Mouse (Mus musculus) intestine, embryonic 16.5 days (tissue): ENCODE measurements at regions not wholly inside any gene's neighbourhood (a gene's known extent, or its start where the extent isn't known, plus 50 kb on each side); places are given as distances from the start of the nearest gene placed in this dataset.

Experiments
- ATAC-seq: fragments of 200-750 bp; cut with Nextera tagmentation; 2 replicates; pipeline ENCODE4 v1.8.0; 2017; ENCODE audit warnings: moderate TSS enrichment, moderate library complexity
- H3K27ac ChIP-seq: fragments of 300-500 bp; sonication (generic); 2 replicates; pipeline ENCODE4 v1.5.1; 2014; ENCODE audit warnings: mild to moderate bottlenecking, low read length
- H3K27me3 ChIP-seq: fragments of 300-500 bp; sonication (generic); replicated peaks from 2 replicates; pipeline ENCODE4 v1.6.1; 2014; ENCODE audit warnings: low read length, control low read depth, mixed read lengths; ENCODE audit not compliant: control insufficient read depth, insufficient read depth
- H3K36me3 ChIP-seq: fragments of 300-500 bp; sonication (generic); 2 replicates; pipeline ENCODE4 v1.6.1; 2014; ENCODE audit warnings: low read length, control low read depth; ENCODE audit not compliant: control insufficient read depth, insufficient read depth
- H3K4me1 ChIP-seq: fragments of 300-500 bp; sonication (generic); 2 replicates; pipeline ENCODE4 v1.6.1; 2014; ENCODE audit warnings: low read length, control low read depth, mixed read lengths; ENCODE audit not compliant: control insufficient read depth, insufficient read depth
- H3K4me2 ChIP-seq: fragments of 300-500 bp; sonication (generic); 2 replicates; pipeline ENCODE4 v1.6.1; 2014; ENCODE audit warnings: low read depth, low read length, control low read depth
- H3K4me3 ChIP-seq: fragments of 300-500 bp; sonication (generic); 2 replicates; pipeline ENCODE4 v1.5.1; 2014; ENCODE audit warnings: mild to moderate bottlenecking, low read length
- H3K9ac ChIP-seq: fragments of 300-500 bp; sonication (generic); 2 replicates; pipeline ENCODE4 v1.6.1; 2014; ENCODE audit warnings: low read depth, low read length
- H3K9me3 ChIP-seq: fragments of 300-500 bp; sonication (generic); 2 replicates; pipeline ENCODE4 v1.6.1; 2016; ENCODE audit warnings: low read length, control low read depth; ENCODE audit not compliant: control insufficient read depth
- WGBS: fragments of 180-500 bp; shearing (Covaris S2); extraction: QIAGEN DNeasy Blood & Tissue Kit; methylation state at CpG from one replicate; pipeline ENCODE4 v1.1.7; 2014; 5-methylcytosine and 5-hydroxymethylcytosine counted together

DNA sequence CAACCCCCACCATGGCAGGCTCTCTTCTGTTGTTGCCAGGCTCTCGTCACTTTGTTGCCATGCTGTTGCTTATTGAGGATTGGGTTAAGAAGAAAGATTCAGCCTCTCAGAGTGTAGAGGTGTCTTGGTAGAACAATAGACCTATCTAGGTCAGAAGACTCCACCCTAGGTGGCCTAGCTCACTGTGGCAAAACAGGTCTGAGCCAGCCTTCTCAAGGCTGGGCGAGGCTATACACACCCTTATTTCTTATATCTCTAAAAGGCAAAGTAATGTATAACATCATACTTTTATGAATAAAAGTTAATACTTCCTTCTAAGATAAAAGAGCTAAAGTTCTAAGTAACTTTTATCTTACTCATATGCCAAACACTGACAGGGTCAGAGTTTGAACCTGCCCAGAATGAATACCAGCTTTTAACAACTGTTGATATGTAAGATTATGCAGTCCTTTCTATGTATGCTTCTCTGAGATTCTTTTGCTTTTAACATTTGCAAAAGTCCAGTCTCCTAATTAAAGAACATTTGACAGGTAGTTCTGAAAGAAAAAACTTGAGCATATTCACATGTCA is 765.0 kb downstream of the Grik2 start:
- Histone ChIP-seq H3K9ac (no peak overlapping the region), H3K4me1 (no peaks in the 10 kb centered on the region), H3K4me2 (no peak overlapping the region), H3K36me3 (no peaks in the 10 kb centered on the region), H3K9me3 (no peaks in the 10 kb centered on the region), H3K27me3 (no peaks in the 10 kb centered on the region), H3K27ac (no peak overlapping the region), H3K4me3 (no peak overlapping the region)
- WGBS: 80% methylated on average over 2 of the region's 2 CpGs
- ATAC-seq: peak; percentile 94
